Comparison of ENCODE assay signal across 12 mouse cellular contexts in the genomic region with DNA sequence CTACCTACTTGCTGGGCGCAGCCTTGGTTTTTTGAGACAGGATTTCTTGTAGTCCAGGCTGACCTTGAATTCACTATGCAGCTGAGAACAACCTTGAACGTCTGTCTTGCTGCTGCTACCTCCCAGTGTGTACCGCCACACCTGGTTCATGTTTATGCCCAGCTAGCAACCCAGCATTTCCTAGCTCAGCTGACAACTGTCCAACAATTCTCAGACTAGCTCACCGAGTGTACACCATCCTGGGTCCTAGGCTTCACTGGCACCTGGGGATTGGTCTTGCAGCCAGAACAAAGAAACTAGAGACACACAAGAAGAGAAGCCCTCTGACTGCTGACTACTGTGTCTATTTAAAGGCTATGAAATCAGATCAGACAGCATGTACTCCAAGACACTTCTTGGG.
"Had no signal": no experiment of that assay in that cellular context is flagged by ENCODE, and none has a peak within 500 bp of the region (broad histone marks: within the 10 kb centered on the region; RNA-seq: fewer than 3 reads in every experiment).

No protein-coding gene starts in this region.

- DNase-seq: lung, adult 18-20 months; lung, embryonic 14.5 days; lung, postnatal 10 days; lung, postnatal 4 days; midbrain, embryonic 14.5 days; retina, postnatal 1 day; right cerebral cortex, adult 18-20 months; right cerebral cortex, postnatal 14 days; spleen, adult 18-20 months; thymus, adult 18-20 months; thymus, postnatal 14 days; thymus, postnatal 36 days had no signal
